Mouse (Mus musculus): Measurements from ENCODE around the gene Msh2. TPM values are rescaled to one million over a fixed set of nuclear protein-coding genes. Genes with fewer than 3 reads are reported as not detected.

Gene Msh2
- 15.0 TPM for polyA plus RNA-seq (2014; fragmentation: Illumina TruSeq; extraction: RNeasy Lipid Tissue Mini Kit (QIAGEN cat#74804); ENCODE audit: low read depth, low replicate concordance)

DNA sequence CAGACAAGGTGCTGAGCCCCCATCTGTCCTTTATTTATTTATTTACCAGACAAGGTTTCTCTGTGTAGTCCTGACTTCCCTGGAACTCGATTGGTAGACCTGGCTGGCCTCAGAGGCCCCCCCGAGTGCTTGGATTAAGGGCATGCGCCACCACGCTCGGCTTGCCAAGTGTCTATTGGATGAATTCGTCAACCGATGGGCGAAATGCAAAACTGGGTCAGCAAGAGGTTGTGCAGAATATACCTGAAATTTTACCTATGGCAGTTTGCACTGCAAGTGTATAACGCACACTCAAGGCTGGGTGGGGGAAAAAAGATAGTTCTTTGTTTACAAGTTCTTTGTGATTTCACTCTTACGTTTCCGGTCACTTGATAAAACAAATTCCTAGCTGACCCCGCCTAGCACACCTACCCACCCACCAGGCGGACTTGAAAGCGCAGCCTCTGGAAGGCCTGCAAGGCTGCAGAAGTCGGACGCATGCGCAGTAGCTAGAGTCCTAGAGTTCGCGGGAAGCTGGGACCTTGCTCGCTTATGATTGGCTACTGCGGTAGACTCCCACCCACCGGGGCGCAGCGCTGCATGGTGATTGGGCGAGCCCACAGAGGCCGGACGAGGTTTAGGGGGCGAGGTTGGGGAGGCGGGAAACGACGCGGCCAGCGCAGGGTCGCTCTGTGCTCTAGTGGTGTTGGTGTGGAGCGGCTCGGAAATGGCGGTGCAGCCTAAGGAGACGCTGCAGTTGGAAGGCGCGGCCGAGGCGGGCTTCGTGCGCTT lies at the start of gene Msh2:
Gene Msh2, plus strand, starts transcription at position 441 of the 771 bp plus-strand sequence.

Other genes starting within 250 kb of the Msh2 start
- gene Stpg4, start 244.6 kb upstream of the Msh2 start, polyA plus RNA-seq (2014; fragmentation: Illumina TruSeq; extraction: RNeasy Lipid Tissue Mini Kit (QIAGEN cat#74804); ENCODE audit: low read depth, low replicate concordance): 8.6 TPM
- 389 TPM for gene Calm2, start 225.4 kb upstream of the Msh2 start, polyA plus RNA-seq (2014; fragmentation: Illumina TruSeq; extraction: RNeasy Lipid Tissue Mini Kit (QIAGEN cat#74804); ENCODE audit: low read depth, low replicate concordance)
- gene Epcam, start 36.4 kb upstream of the Msh2 start, polyA plus RNA-seq (2014; fragmentation: Illumina TruSeq; extraction: RNeasy Lipid Tissue Mini Kit (QIAGEN cat#74804); ENCODE audit: low read depth, low replicate concordance): 210 TPM
- 0.20 TPM for gene Kcnk12, start 125.7 kb downstream of the Msh2 start, polyA plus RNA-seq (2014; fragmentation: Illumina TruSeq; extraction: RNeasy Lipid Tissue Mini Kit (QIAGEN cat#74804); ENCODE audit: low read depth, low replicate concordance)
- not detected for gene Rpl36-ps4, start 248.6 kb downstream of the Msh2 start, polyA plus RNA-seq (2014; fragmentation: Illumina TruSeq; extraction: RNeasy Lipid Tissue Mini Kit (QIAGEN cat#74804); ENCODE audit: low read depth, low replicate concordance)